Mouse (Mus musculus): Measurements from ENCODE around the gene Pkd2l1. TPM values are rescaled to one million over a fixed set of nuclear protein-coding genes. Genes with fewer than 3 reads are reported as not detected.
"Not testable (repeated sequence)": the region's sequence is repeated elsewhere in the genome, so short reads cannot be mapped to it uniquely, and the experiment has no call there.

Pkd2l1 gene
- total RNA-seq, 4 experiments from 2014 or later = 0.26 to 0.64 (median 0.34) TPM

DNA sequence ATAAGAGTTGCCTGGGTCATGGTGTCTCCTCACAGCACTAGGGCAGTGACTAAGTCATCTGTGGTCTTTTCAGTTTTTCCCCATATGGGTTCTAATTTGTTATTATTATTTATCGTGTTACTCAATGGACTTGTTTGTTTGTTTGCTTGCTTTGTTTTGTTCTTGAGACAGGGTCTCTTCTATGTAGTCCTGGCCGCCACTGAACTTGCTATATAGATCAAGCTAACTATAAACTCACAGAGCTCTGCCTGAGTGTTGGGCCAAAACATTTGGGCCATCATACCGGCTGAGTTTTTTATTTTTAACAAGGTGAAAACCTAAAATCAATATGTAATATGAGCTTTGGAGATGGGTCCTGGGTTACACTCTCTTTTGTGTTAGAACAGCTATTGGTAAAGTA is 32.9 kb downstream of the Pkd2l1 start:
- no peak for DNase-seq (ENCODE audit: low spot score in 2 of 2)

DNA sequence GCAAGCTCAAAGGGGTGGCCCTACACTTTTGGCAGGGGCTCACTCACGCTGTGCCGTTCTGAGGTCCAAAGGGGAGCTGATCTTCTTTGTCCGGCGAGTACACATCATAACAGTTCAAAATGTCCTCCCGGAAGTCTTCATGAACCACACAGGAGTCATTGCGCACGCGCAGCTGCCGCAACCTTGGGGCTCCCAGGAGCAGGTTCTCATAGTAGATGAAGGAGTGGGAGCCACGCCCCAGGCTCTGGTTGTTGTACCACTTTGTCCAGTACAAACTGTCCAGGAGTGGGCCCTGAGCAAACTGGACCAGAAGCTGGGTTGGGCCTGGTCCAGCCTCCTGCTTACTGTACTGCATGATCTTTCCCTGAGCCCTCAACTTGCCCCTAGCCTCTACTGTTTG is 35.2 kb downstream of the Pkd2l1 start:
- DNase-seq (ENCODE audit: low spot score in 2 of 2) = no peak

DNA sequence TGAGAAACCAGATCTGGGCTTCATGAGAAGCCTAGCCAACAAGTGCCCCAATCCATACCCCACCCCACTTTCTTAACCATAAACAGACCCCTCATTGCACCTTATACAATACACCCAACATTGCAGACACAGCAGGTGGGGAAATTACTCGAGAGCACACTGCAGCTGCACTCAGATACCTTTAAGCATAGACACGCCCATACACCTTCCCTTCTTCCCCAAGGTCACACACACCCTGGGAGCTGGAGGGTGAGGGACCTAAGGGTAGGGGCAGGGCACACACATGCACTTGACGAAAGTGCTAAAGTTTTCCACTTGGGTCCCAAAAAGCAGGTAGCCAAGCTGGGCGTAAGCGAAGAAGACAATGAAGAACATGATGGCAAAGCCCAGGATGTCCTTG is 38.5 kb downstream of the Pkd2l1 start:
- no peak for DNase-seq (ENCODE audit: low spot score in 2 of 2)

DNA sequence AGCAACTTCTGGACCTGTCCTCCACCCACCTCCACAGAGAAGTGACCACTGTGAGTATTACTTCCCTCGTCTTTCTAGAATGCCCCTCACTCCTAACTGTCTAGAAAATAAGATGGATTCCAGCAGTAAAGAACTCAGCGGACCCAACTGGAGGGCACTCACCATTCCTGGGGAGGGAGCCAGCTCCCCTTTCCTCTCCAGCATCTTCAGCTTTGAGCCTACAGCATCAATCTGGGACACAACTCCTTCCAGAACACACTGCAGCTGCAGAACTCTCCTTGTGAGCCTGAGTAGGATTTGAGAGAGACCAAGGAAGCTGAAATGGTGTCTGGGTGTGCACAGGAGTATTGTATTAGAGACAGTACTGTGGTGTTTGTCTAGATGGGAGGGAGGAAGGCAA is 43.3 kb downstream of the Pkd2l1 start:
- DNase-seq (ENCODE audit: low spot score in 2 of 2) = no peak

DNA sequence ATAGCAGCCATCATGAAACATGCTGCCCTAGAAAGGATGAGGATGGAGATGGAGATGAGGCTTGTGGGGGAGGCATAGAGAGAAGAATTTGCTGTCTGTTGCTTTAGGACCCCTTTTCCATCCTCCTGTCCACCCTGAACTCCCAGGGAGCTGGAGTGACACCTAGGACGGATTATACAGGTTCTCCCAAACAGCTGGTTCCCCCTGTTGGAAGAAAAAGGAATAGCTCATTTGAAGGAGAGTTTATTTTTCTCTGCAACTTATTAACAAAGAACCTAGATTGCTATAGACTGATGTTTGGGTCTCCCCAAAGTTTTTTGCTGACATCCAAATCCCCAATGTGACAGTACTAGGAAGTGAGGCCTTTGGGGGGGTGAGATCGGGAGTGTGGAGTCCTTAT is 43.9 kb downstream of the Pkd2l1 start:
- no peak for DNase-seq (ENCODE audit: low spot score in 2 of 2)

DNA sequence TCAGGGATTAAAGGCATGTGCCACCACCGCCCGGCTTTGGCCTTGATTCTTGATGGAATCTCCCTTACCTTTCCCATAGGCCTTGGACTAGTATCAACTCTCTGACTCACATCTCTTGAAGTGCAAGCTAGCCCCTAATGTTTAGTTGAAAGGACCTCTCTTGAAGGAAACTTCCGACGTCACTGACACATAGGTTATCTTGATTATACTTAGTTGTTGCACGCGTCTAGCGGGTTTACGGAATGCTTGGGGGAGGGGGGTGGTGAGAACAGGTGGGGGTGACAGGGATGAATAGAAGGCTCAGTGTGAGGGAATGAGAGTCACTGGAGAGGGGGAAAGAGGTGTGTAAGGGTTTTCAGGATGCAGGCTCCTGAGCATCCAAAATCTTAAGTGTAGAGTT is 45.3 kb downstream of the Pkd2l1 start:
- DNase-seq (ENCODE audit: low spot score in 2 of 2) = no peak

DNA sequence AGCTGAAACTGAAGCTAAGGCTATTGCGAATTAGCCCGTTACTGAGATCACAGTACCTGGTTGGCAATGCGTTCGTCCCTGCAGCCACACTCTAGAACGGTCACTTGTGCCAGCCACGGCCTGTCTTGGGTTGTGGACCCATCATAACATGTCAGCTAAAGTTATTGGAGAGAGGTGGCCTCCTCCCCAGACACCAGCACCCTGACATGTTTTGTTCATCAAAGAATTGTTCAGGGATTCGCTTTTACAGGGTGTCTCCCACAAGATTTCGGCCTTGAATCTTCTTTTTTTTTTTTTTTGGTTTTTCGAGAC is 45.7 kb downstream of the Pkd2l1 start:
- DNase-seq (ENCODE audit: low spot score in 2 of 2) = no peak

DNA sequence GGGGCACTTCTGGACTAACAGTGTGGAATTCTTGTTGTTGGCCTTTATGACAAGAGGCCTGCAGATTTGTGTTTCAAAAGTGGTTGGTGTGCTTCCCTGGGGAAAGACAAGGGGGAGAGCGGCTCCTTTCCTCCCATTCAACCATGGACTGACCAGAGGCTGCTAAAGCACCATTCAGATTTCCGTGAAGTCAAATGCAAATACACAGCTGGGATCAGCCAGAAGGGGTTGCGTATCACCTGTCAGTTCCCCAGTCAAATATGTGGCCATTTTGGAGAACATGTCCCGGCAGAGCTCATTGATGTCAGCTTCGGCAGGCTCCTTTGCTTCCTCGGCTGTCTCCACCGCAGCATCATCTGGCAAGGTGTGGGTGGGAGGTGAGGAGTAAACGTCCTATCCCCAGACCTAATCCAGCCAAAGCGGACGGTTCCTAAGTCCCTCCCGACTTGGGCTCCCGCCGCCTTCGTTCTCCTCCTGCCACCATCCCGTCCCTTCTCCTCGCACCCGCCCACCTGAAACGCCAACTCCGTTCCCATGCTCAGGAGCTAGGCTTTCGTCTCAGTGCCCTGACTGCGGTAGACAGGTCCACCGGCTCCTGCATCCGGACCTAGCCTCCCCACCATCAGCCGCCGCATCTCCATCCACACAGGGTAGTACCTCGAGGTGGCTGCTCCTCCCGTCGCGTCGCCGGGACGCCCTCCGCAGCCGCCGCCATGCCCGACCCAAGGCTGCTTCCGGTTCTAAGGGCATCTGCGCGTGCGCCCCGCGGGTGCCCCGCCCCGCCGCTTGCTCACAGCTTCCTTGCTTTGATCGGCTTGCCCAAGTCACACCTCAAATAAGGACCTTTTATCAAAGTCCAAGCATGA is 46.3 kb downstream of the Pkd2l1 start, which contains the start of gene Bloc1s2:
Gene Bloc1s2 (minus strand): TSS at position 745 of the 866 bp plus-strand sequence.
- peak; percentile 78 to 89 for DNase-seq (ENCODE audit: low spot score in 2 of 2)

DNA sequence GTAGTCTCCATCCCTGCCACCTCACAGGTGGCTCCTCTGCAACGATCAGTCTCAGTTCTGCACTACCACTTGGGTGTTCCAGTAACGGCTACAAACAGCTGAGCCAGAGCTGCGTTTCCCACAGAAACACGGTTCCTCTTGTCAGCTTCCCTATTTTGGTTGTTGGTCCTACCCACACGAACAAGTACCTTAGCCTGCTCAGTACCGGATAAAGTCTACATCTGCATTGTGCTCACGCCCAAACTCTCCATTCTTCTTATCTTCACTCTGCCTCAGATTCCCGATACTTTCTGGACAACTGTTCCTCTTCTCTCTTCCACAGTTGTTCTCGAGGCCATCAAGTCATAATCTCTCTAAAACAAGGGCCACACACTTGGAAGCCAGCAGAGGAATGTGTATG is 47.9 kb downstream of the Pkd2l1 start:
- DNase-seq (ENCODE audit: low spot score in 2 of 2) = no peak

DNA sequence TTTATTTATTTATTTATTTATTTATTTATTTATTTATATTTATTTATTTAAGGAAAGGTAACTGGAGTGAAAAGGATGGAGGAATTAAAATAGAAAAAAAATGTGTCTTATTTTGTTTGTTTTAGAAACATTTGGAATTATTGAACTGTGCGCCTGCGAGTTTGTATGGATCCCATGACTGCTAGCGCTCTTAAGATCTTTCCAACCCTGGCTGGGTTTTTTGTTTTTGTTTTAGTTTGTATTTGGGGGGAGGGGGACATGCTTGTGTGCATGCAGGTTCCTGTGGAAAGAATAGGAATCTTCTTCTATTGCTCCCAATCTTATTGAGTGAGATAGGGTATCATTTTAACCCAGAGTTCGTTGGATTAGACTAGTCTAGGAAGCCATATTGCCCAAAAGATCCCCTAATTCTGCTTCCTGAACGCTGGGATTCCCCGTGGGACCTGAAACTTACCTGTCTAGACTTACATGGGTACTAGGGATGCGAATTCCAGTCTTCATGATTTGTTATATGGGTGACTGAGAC is 56.2 kb downstream of the Pkd2l1 start:
- DNase-seq (ENCODE audit: low spot score in 2 of 2) = no peak

DNA sequence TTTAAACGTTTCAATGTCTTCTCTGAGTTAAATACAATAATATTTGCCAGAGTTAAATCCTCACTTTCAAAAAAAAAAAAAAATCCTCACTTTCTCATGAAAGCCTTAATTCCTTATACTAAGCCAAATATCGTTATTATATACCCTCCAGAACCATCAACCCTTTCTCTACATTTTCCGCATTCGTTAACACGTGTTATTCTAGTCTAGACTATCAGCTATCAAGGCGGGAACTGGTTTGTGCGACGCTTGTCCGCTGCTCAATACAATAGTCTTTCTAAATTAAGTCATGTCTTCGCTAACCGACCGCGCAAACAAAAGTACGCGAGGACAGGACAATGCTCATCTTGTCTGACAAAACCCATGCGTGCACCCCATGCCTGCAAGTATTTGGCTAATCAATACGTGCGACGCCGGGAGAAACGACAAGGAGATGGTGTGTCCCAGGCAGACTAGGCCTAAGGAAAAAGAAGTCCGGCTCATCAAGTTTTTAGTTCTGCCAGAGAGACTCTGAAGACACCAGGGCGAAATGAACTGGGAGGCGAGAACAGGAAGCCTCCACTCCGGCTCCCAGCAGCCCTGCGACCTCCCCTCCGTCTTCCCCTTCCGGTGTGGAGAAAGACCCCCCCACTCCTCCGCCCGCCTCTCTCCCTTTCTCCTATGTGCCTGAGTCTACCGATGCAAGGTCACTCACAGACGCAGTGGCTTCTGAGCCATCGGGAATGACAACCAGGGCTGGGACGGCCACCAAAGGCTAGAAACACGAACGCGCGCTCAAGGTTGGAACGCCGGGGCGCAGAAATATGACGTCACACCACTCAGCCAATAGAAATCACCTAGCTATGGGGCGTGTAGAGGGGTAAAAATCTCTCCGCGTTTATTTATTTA is 56.9 kb downstream of the Pkd2l1 start, which contains the start of gene Cwf19l1:
Gene Cwf19l1 (minus strand): TSS at position 805 of the 888 bp plus-strand sequence.
- peak; percentile 86 to 91 for DNase-seq (ENCODE audit: low spot score in 2 of 2)

DNA sequence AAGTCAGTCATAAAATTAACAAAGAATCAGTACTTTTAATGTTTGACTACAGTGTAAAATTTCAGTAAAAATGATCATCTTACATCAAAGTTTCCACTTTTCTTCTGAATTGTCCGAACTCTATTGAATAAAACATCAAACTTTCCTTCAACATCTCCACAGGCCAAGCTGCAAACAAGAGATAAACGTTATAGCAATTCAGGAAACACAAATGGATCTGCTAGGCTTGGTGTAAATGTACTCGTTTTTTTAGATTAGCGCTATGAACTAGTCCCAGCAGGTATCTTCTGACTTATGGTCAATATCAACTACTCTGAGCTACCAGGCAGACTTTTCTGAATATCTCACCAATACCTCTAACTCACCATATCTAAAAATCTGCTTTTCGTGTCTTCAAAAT is 59.3 kb downstream of the Pkd2l1 start:
- no peak for DNase-seq (ENCODE audit: low spot score in 2 of 2)

DNA sequence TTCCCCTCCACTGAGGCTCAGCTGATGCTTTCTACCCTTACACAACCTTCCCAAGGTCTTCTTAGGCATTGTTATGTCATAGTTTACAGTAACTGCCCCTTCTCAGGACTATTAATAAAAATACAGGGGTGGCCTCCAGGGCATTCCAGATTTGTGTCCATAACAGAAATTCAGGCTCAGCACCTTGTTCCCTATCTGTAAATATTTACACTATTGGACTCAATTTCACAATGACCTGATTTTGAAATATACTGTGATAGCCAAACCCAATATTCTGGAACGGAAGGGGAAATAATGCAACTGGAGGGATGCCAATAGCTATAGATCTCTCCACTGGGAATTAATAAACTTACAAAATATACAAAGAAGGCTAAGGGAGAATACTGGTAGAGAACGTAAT is 63.7 kb downstream of the Pkd2l1 start:
- no peak for DNase-seq (ENCODE audit: low spot score in 2 of 2)

DNA sequence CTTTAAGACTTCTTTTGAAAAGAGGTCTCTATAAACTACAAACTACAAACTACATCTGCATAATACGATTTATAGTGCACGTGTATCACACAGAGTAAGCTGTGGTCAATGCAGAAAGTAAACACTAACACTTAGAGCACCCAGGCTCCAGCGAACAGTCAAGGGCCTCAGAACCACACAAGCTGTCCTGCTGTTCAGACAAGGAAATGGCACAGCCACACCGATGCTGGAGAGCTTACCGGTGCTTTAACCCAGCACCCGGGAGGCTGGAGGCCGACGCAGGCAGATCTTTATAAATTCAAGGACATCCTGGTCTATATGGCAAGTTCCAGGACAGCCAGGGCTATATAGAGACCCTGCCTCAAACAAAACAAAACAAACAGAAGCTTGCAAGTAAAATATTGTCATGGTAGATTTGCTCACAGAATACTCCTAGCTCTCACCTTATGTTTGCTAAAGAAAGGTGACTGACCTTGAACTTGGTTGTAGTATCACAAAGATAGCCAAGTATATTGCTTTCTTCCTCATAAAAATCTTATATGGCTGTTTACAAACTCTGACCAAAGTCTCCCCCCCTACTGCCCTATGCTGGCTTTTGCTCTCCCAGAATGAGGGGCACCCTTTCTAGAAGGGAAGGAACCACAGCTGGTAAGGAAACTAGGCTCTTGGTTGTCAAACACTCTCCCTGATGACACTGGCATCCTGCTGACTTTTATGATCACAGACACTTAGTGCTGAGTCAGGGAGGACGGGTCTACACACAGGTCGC is 64.3 kb downstream of the Pkd2l1 start:
- DNase-seq (ENCODE audit: low spot score in 2 of 2) = no peak

DNA sequence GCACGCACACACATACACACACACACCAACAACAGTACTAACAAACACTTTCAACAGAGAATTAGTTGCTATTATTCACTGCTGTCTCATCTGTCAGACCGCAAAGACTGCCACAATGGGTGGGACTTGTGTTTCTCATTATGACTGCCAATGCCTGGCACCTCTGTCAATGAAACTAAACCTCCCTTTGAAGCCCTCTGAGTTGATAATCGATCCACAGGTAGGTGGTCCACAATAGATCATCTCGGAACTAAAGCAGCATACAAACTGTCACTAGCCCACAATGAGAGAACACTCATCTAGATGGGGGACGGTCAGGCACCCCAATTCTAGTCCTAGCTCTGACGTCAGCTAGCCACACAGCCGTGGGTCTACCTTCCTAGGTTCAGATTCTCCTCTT is 71.1 kb downstream of the Pkd2l1 start:
- no peak for DNase-seq (ENCODE audit: low spot score in 2 of 2)

DNA sequence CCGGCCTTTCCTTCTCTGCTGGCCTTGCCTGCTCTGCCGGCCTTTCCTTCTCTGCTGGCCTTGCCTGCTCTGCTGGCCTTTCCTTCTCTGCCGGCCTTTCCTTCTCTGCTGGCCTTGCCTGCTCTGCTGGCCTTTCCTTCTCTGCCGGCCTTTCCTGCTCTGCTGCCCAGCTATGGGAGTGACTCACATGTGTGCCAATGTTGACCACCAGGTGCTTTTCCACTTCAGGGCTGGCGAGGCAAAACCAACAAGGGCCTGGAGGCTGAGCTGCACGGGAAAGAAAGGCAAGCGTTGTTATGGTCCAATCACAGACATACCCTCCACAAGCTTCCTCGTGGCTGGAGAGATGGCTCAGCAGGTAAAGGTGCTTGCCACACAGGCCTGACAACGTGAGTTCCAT is 71.6 kb downstream of the Pkd2l1 start:
- DNase-seq (ENCODE audit: low spot score in 2 of 2) = not testable (repeated sequence)

DNA sequence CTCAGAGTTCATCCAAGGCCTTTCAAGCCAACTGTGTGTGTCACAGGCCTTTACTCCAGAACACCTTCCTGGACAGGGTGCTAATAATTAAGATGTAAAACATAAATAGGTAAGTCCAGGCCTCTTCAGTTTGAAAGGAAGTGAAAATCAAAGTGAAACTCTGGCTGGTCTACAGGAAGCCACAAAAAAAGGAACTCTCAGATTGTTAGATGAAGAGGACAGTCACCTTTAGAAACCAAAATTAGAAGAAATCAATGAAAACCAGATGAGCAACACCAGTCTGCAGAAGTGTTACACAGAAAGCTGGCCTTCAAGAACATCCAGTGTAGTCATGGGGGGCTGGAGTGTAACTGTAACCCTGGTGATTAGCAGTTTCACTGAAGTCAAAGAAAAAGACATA is 74.4 kb downstream of the Pkd2l1 start:
- no peak for DNase-seq (ENCODE audit: low spot score in 2 of 2)

DNA sequence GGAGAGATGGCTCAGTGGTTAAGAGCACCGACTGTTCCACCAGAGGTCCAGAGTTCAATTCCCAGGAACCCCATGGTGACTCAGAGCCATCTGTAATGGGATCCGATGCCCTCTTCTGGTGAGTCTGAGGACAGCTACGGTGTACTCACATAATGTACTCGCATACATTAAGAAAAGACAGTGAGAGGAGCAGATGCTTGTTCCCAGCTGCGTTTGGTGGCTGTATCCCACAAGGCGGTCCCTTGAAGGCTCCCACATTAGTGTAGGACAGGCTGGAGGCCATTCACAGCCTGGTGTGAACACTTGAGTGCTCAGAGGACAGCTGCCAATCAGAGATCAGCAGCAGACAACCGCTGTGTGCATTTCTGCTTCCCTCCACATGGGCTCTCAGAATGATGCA is 80.5 kb downstream of the Pkd2l1 start:
- no peak for DNase-seq (ENCODE audit: low spot score in 2 of 2)

DNA sequence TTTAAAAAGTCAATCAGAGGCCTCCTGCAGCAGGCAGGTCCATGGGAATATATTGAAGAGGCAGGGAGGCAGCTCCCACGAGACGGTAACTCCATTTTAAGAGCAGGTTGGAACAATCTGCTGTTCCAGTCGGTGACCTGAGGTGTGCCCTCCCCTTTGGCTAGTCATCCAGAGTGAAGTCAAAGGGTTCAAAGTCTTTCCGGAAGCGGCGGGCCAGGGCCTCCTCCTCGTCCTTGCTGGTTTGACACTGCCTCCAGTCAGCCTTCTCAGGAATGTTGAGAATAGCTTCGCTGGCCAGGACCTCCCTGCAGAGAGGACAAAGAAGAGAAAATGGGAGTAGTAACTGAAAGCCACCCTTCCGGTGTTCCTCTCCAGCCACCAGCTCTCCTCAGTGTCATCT is 81.9 kb downstream of the Pkd2l1 start:
- DNase-seq (ENCODE audit: low spot score in 2 of 2) = no peak

DNA sequence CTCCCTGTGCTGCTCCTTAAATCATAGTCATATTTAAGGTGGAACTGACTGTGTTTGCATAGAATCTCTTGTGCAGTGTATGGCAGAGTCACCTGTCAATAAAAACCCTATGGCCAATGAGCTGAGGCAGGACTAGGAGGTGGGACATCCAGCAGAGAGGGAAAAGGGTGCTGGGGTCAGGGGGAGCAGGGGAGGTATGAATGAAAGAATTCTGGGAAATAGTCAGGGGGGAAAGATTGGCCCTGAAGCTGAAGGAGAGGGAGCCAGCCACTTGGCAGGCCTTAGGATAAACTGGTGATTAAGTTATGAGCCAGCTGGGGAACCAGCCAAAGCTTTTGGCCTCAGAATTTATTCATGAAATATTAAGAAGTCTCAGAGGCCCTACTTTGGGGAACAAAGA is 83.2 kb downstream of the Pkd2l1 start:
- no peak for DNase-seq (ENCODE audit: low spot score in 2 of 2)
